Mouse (Mus musculus): ENCODE data around the gene Cnn3. TPM values are rescaled to one million over a fixed set of nuclear protein-coding genes. Genes with fewer than 3 reads are reported as not detected.

Gene Cnn3
- polyA plus RNA-seq, 1 experiment from 2014 or later = 874 TPM

Other genes with a start within 250 kb of the Cnn3 start
- gene Tmem56, start 143.4 kb upstream of the Cnn3 start, polyA plus RNA-seq (2016; fragmentation: Nextera tagmentation; extraction: Ambion mirVana) = 0.81 and 0.84 TPM in 2 replicates
- 30.7 and 34.3 TPM in 2 replicates for gene Alg14, start 134.7 kb upstream of the Cnn3 start, polyA plus RNA-seq (2016; fragmentation: Nextera tagmentation; extraction: Ambion mirVana)
- 0.83 and 1.6 TPM in 2 replicates for gene Slc44a3, start 105.9 kb downstream of the Cnn3 start, polyA plus RNA-seq (2016; fragmentation: Nextera tagmentation; extraction: Ambion mirVana)
- not detected in 2 replicates for gene 4930432M17Rik, start 244.3 kb downstream of the Cnn3 start, polyA plus RNA-seq (2016; fragmentation: Nextera tagmentation; extraction: Ambion mirVana)

All from embryonic facial prominence, embryonic 10.5 days (tissue).